Mouse (Mus musculus): ENCODE results near the gene Mier2. TPM values are rescaled to one million over a fixed set of nuclear protein-coding genes. Genes with fewer than 3 reads are reported as not detected.

Mier2 gene
- polyA plus RNA-seq (2016; fragmentation: Nextera tagmentation; extraction: Ambion mirVana), result 70.0 and 77.2 TPM in 2 replicates

DNA sequence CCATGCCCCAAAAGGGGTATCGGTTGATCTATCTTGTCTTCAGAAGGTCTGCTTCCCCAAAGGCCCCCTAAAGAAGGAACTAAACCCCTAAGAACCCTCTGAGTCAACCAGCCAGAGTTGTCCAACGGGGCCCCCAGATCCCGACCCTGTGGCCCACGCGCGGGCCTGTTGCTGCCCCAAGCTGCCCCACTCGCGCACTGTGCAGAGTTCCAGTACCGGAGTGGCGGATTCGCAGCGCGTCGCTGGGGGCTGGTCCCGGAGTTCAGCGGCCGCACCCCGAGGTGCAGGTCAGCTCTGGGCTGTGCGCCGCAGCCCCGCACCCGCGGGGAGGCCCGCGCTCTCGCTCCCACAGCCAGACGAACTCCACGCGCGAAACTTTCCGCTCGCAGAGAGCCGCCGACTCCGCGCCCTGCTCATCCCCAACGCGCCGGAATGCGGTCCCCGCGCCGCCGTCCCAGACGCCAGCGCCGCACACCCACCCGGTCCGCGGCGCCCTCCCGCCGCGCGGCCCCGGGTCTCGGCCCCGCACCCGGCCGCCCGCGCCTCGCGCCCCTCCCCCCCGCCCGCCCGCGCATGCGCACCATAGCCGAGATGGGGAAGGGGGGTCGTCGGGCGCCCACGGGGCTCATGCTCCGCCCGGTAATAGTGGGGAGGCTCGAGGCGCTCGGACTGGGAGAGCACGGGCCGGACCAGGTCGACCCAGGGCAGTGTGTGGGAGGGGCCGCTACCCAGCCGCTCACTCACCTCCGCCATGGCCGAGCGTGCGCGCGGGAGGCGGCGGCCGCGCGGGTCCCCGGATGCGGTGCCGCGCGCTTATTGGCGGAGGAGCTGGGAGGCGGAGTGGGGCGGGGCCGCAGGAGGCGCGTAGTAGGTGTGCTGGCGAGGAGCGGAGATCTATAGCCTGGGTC is at the start of gene Mier2:
Mier2 (minus strand) TSS at position 870 of the 908 bp plus-strand sequence.
- peak within 1 kb of the TSS; percentile 94 for H3K4me3 ChIP-seq
- H3K27ac ChIP-seq, result peak within 1 kb of the TSS; percentile 97
- DNase-seq (ENCODE audit: low spot score), result peak; percentile 84
- no peaks in the 10 kb centered on the region for H3K27me3 ChIP-seq (ENCODE audit: insufficient read depth, poor library complexity, severe bottlenecking)
- peaks cover 28% of the 10 kb centered on the region for H3K36me3 ChIP-seq
- H3K9me3 ChIP-seq, result no peaks in the 10 kb centered on the region
- H3K4me1 ChIP-seq (replicated peaks), result peaks cover 35% of the 10 kb centered on the region
- under 1% methylated on average over 108 of the region's 108 CpGs for WGBS

GRCm38 (mm10) chr10:79597936-79598230 is 42.9 kb upstream of the Mier2 start:
- WGBS, result 74% methylated on average over 4 of the region's 4 CpGs

DNA sequence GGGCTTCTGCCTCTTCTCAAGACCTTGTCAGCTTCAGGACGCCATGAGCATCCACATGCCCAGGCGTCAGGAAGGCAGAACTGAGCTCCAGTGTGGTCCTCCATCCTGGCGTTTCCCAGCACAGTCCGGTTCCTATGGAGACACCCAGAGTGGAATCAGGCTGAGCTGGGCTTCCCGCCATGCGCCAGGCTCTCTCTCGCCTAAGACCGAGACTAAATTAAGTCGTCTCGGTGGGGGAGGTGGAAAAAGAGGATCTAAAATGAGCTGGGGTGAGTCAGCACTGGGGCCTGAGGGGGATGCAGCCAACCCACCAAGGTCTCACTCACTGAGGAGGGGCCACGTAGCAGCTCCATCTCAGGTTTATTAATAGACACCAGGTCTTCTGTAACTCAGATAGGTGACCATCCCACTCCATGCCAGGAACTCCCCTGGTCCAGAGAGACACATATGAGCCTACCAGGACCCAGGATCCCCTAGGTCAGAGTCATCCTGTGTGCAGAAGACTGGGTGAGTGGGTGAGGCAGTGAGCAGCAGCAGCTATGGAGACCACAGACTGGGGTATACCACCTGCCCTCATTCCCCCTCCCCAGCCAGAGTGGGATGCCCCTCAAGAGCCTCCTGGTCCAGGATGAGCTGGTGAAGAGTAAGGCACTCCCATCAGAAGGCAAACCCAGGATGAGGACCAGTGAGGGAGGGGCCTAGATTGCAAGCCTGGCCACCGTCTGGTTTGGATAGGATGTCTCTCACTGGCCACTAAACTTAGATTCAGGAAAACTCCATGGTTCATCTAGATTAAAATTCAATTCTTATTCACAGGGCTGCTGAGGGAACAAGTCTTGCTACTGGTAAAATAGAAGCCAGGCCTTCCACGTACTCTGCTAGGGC is 42.3 kb upstream of the Mier2 start:
- no peak overlapping the region for H3K27ac ChIP-seq
- no peaks in the 10 kb centered on the region for H3K36me3 ChIP-seq
- H3K4me3 ChIP-seq, result no peak overlapping the region
- H3K4me1 ChIP-seq (replicated peaks), result peaks cover 9% of the 10 kb centered on the region; the same call in 1 of the 2 replicates
- peaks cover 23% of the 10 kb centered on the region for H3K27me3 ChIP-seq (ENCODE audit: insufficient read depth, poor library complexity, severe bottlenecking)
- 40% methylated on average over 13 of the region's 13 CpGs for WGBS
- DNase-seq (ENCODE audit: low spot score), result no peak
- H3K9me3 ChIP-seq, result no peaks in the 10 kb centered on the region

More at GRCm38 (mm10) chr10:79597936-79598230, 42.9 kb upstream of the Mier2 start:
- Histone ChIP-seq H3K4me3 (no peak overlapping the region), H3K36me3 (no peaks in the 10 kb centered on the region), H3K9me3 (no peaks in the 10 kb centered on the region), H3K4me1 (replicated peaks) (peaks cover 9% of the 10 kb centered on the region; the same call in 1 of the 2 replicates), H3K27ac (no peak overlapping the region), H3K27me3 (ENCODE audit: insufficient read depth, poor library complexity, severe bottlenecking) (peaks cover 23% of the 10 kb centered on the region)
- no peak for DNase-seq (ENCODE audit: low spot score)

GRCm38 (mm10) chr10:79595590-79595929 is 40.6 kb upstream of the Mier2 start:
- peaks cover 9% of the 10 kb centered on the region; the same call in 1 of the 2 replicates for H3K4me1 ChIP-seq (replicated peaks)
- no peaks in the 10 kb centered on the region for H3K36me3 ChIP-seq
- no peaks in the 10 kb centered on the region for H3K9me3 ChIP-seq
- H3K27ac ChIP-seq, result no peak overlapping the region
- no peak for DNase-seq (ENCODE audit: low spot score)
- WGBS, result 59% methylated on average over 8 of the region's 8 CpGs
- H3K27me3 ChIP-seq (ENCODE audit: insufficient read depth, poor library complexity, severe bottlenecking), result peaks cover 23% of the 10 kb centered on the region
- H3K4me3 ChIP-seq, result no peak overlapping the region

GRCm38 (mm10) chr10:79594872-79595589 is 40.0 kb upstream of the Mier2 start:
- 20% methylated on average over 17 of the region's 17 CpGs for WGBS
- no peak overlapping the region for H3K27ac ChIP-seq
- peak; percentile 68 for DNase-seq (ENCODE audit: low spot score)
- H3K4me1 ChIP-seq (replicated peaks), result peaks cover 9% of the 10 kb centered on the region; the same call in 1 of the 2 replicates
- H3K27me3 ChIP-seq (ENCODE audit: insufficient read depth, poor library complexity, severe bottlenecking), result peaks cover 23% of the 10 kb centered on the region
- no peaks in the 10 kb centered on the region for H3K9me3 ChIP-seq
- H3K4me3 ChIP-seq, result no peak overlapping the region
- H3K36me3 ChIP-seq, result no peaks in the 10 kb centered on the region

DNA sequence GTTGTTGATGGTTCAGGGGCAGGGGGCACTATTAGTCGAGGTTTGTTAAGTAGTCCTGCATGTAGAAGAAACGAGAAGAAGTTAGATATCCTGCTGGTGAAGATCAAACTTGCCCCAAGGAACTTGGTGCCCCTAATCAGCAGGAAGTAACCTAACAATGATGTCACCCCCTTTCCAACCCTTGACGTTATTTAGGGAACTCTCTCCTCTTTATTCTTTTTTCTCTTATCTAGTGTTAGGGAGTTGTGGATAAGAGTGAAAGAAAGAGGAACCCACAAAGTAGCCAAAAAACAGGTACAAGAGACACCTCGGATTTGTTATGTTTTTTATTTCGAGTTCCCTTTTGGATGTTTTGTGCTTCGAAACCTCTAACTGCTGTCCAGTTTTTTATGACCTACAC is 39.1 kb upstream of the Mier2 start:
- no peak overlapping the region for H3K27ac ChIP-seq
- no peaks in the 10 kb centered on the region for H3K36me3 ChIP-seq
- H3K27me3 ChIP-seq (ENCODE audit: insufficient read depth, poor library complexity, severe bottlenecking), result peaks cover 23% of the 10 kb centered on the region
- 64% methylated on average over 6 of the region's 6 CpGs for WGBS
- no peak overlapping the region for H3K4me3 ChIP-seq
- peaks cover 9% of the 10 kb centered on the region; the same call in 1 of the 2 replicates for H3K4me1 ChIP-seq (replicated peaks)
- H3K9me3 ChIP-seq, result no peaks in the 10 kb centered on the region
- no peak for DNase-seq (ENCODE audit: low spot score)

DNA sequence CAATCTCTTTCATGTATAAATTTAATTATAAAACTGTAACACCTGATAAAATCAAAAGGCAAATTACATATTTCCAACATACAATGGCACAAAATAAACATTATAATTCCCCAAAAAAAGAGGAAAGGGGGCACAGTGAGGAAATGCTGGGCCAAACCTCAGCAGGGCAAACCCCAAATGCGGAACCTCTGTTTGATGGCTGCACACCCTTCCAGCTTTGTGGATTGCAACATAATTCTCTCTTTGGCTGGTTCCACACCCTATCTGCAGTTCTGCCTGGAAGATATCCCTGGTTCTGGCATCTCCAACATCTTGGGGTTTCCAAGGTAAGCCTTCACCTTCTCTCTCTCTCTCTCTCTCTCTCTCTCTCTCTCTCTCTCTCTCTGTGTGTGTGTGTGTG is 35.7 kb upstream of the Mier2 start:
- no peaks in the 10 kb centered on the region for H3K36me3 ChIP-seq
- H3K9me3 ChIP-seq, result no peaks in the 10 kb centered on the region
- H3K27ac ChIP-seq, result no peak overlapping the region
- no peak overlapping the region for H3K4me3 ChIP-seq
- peaks cover 3% of the 10 kb centered on the region; the same call in 1 of the 2 replicates for H3K4me1 ChIP-seq (replicated peaks)
- WGBS, result 92% methylated on average over 1 of the region's 1 CpGs
- DNase-seq (ENCODE audit: low spot score), result no peak
- H3K27me3 ChIP-seq (ENCODE audit: insufficient read depth, poor library complexity, severe bottlenecking), result peaks cover 13% of the 10 kb centered on the region

DNA sequence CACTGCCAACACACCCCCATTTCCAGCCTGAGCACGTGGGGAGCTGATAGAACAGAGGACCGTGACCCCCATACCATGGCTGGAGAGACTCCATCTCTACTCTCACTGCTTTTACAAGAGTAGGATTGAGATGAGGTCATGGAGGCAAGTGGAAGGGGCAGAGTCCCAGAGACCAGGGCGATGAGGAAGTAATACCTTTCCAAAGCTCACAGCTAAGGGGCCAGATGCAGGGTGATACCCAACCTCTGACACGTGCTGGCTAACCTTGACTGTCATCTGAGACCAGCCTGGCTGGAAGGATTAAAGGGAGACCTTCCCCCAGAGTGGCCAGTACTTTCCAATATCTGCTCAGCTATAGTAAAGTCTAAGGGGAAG is 32.7 kb upstream of the Mier2 start:
- H3K4me3 ChIP-seq, result no peak overlapping the region
- no peak overlapping the region for H3K27ac ChIP-seq
- H3K36me3 ChIP-seq, result no peaks in the 10 kb centered on the region
- no peak for DNase-seq (ENCODE audit: low spot score)
- H3K9me3 ChIP-seq, result no peaks in the 10 kb centered on the region
- H3K27me3 ChIP-seq (ENCODE audit: insufficient read depth, poor library complexity, severe bottlenecking), result no peaks in the 10 kb centered on the region
- H3K4me1 ChIP-seq (replicated peaks), result no peaks in the 10 kb centered on the region
- 69% methylated on average over 4 of the region's 4 CpGs for WGBS

DNA sequence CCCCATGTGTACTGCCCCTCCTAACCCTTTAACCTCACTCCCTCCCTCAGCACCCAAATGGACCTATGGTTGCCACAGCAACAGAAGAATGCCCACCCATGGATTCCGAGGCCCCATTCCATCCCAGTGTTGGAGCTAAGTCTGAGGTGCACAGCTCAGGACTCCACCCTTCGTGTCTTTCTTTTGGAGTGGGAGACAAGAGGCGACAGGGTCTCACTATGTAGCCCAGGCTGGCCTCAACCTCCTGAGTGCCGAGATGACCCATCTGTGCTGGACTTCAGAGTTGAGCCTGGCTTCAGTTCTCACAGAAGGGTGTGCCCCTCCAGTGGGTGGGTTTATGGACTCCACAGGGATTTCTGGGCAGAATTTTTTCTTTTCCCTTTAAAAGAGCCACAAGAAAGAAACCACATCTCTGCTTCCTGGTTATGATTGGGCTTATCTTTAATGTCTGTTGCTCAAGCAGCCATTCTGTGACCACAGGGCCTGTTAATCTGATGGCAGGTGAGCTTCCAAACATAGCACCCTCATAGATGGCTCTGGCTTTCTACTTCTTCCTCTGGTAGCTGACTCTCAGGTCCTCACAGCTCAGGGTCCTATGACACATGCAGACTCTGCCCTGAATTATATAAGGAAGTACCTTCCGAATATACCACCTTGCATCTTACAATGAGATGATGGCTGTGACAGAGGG is 32.2 kb upstream of the Mier2 start, which contains the start of gene Theg:
Theg (minus strand) TSS at position 271 of the 691 bp plus-strand sequence.
- no peaks in the 10 kb centered on the region for H3K9me3 ChIP-seq
- H3K4me3 ChIP-seq, result no peak within 1 kb of the TSS
- no peaks in the 10 kb centered on the region for H3K27me3 ChIP-seq (ENCODE audit: insufficient read depth, poor library complexity, severe bottlenecking)
- DNase-seq (ENCODE audit: low spot score), result no peak
- H3K4me1 ChIP-seq (replicated peaks), result no peaks in the 10 kb centered on the region
- H3K36me3 ChIP-seq, result no peaks in the 10 kb centered on the region
- WGBS, result 85% methylated on average over 5 of the region's 5 CpGs
- H3K27ac ChIP-seq, result no peak within 1 kb of the TSS

GRCm38 (mm10) chr10:79586243-79586642 is 31.2 kb upstream of the Mier2 start:
- no peaks in the 10 kb centered on the region for H3K4me1 ChIP-seq (replicated peaks)

GRCm38 (mm10) chr10:79585723-79586122 is 30.7 kb upstream of the Mier2 start:
- H3K27ac ChIP-seq, result no peak overlapping the region
- no peak for DNase-seq (ENCODE audit: low spot score)
- no peaks in the 10 kb centered on the region for H3K9me3 ChIP-seq
- H3K4me1 ChIP-seq (replicated peaks), result no peaks in the 10 kb centered on the region
- H3K4me3 ChIP-seq, result no peak overlapping the region
- WGBS, result 93% methylated on average over 5 of the region's 5 CpGs
- H3K36me3 ChIP-seq, result no peaks in the 10 kb centered on the region
- H3K27me3 ChIP-seq (ENCODE audit: insufficient read depth, poor library complexity, severe bottlenecking), result 0 out of 2 replicates have a peak, but pooled peaks cover 4% of the 10 kb centered on the region

More at GRCm38 (mm10) chr10:79586243-79586642, 31.2 kb upstream of the Mier2 start:
- Histone ChIP-seq H3K36me3 (no peaks in the 10 kb centered on the region), H3K27ac (no peak overlapping the region), H3K9me3 (no peaks in the 10 kb centered on the region), H3K27me3 (ENCODE audit: insufficient read depth, poor library complexity, severe bottlenecking) (0 out of 2 replicates have a peak, but pooled peaks cover 2% of the 10 kb centered on the region), H3K4me3 (no peak overlapping the region)
- 81% methylated on average over 8 of the region's 8 CpGs for WGBS
- no peak for DNase-seq (ENCODE audit: low spot score)

DNA sequence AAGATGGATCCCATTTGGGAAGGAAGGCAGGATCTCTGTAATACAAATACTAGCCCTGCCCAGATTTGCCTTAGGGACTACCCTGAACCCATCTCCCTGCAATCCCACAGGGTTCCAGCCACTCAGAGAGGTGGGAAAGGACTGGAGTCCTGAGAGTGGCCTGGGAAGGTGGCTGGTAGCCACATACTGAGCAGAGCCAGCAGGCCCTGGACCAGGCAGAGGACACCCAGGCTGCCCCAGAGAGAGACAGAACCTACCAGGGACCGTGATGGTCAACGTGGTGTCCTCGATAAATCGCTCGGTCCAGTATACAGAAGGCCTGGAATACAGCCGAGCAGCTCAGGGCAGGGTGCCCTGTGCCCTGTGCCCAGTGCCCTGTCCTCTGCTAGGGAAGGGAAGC is 30.1 kb upstream of the Mier2 start:
- Histone ChIP-seq H3K27me3 (ENCODE audit: insufficient read depth, poor library complexity, severe bottlenecking) (0 out of 2 replicates have a peak, but pooled peaks cover 4% of the 10 kb centered on the region), H3K36me3 (no peaks in the 10 kb centered on the region), H3K27ac (no peak overlapping the region), H3K4me3 (no peak overlapping the region), H3K9me3 (no peaks in the 10 kb centered on the region), H3K4me1 (replicated peaks) (no peaks in the 10 kb centered on the region)
- WGBS, result 89% methylated on average over 6 of the region's 6 CpGs
- DNase-seq (ENCODE audit: low spot score), result no peak

Measured in hindbrain, embryonic 10.5 days (tissue).